Mouse (Mus musculus): ENCODE measurements around the gene Adcy5. TPM values are rescaled to one million over a fixed set of nuclear protein-coding genes. Genes with fewer than 3 reads are reported as not detected.

Adcy5 gene
- total and polyA plus RNA-seq, 3 experiments: under 0.01 to 0.08 TPM; not detected in 1

DNA sequence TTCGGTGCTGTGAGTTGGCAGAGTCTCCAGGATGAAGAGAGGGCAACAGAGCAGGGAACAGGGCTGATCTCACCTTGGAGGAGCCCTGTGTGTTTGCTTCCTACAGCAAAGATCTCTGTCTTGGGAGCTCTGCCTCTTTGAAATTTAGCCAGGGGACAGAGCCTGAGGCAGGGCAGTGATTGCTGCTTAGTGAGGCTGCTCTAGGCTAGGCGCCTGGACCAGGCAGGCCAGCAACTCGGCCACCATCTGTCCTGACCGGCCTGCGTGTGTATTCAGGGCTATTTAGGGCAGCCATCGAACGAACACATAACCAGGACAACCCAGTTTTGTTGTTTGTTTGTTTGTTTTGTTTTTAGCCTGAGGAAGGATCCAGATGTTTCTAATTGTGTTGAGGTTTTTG lies 36.6 kb downstream of the Adcy5 start:
- no peak overlapping the region for H3K27ac ChIP-seq (ENCODE audit: control insufficient read depth, low read depth, low read length)
- H3K79me2 ChIP-seq (ENCODE audit: control insufficient read depth, insufficient read depth, low read length, poor library complexity): no peaks in the 10 kb centered on the region
- H3K9ac ChIP-seq (ENCODE audit: control insufficient read depth, low read depth, low read length, poor library complexity, severe bottlenecking): no peak overlapping the region
- TF ChIP-seq USF2 (IDR thresholded peaks at IDR 0.05; ENCODE audit: borderline replicate concordance in 1 of 2, insufficient read depth in 1 of 2, low read depth in 1 of 2, low read length in 2 of 2) (no peak), ELF1 (IDR thresholded peaks at IDR 0.05; ENCODE audit: low read depth, low read length) (no peak), JUND (IDR thresholded peaks at IDR 0.05; ENCODE audit: low read depth, low read length) (no peak), ZMIZ1 (IDR thresholded peaks at IDR 0.05; ENCODE audit: low read depth, low read length) (no peak), CHD2 (IDR thresholded peaks at IDR 0.05; ENCODE audit: low read length) (no peak), GATA1 (IDR thresholded peaks at IDR 0.05; ENCODE audit: low read depth, low read length) (no peak), GABPA (IDR thresholded peaks at IDR 0.05; ENCODE audit: low read depth, low read length) (no peak), HCFC1 (IDR thresholded peaks at IDR 0.05; ENCODE audit: low read depth, low read length) (no peak), MYC (IDR thresholded peaks at IDR 0.05; ENCODE audit: low read depth, low read length) (no peak), MEF2A (IDR thresholded peaks at IDR 0.05; ENCODE audit: extremely low read depth, insufficient replicate concordance, low read depth, low read length, poor library complexity, severe bottlenecking) (no peak), MAFK (IDR thresholded peaks at IDR 0.05; ENCODE audit: borderline replicate concordance, low read depth, low read length) (no peak), ETS1 (IDR thresholded peaks at IDR 0.05; ENCODE audit: low read depth, low read length) (no peak), TAL1 (IDR thresholded peaks at IDR 0.05; ENCODE audit: low read length) (no peak)
- H3K27me3 ChIP-seq (ENCODE audit: control insufficient read depth in 1 of 2, insufficient read depth in 2 of 2, low read length in 2 of 2): no peaks in the 10 kb centered on the region
- H3K9me3 ChIP-seq (replicated peaks; ENCODE audit: insufficient read depth, low read length): no peaks in the 10 kb centered on the region
- no peak for DNase-seq (ENCODE audit: low read depth, low spot score)
- no peaks in the 10 kb centered on the region for H3K4me1 ChIP-seq (ENCODE audit: control insufficient read depth in 1 of 2, insufficient read depth in 2 of 2, low read length in 2 of 2)
- H3K36me3 ChIP-seq (ENCODE audit: control insufficient read depth in 1 of 2, insufficient read depth in 2 of 2, low read length in 2 of 2): no peaks in the 10 kb centered on the region
- no peak overlapping the region for H3K4me3 ChIP-seq (ENCODE audit: control insufficient read depth in 1 of 2, insufficient read depth in 1 of 2, low read depth in 2 of 2, low read length in 2 of 2)

DNA sequence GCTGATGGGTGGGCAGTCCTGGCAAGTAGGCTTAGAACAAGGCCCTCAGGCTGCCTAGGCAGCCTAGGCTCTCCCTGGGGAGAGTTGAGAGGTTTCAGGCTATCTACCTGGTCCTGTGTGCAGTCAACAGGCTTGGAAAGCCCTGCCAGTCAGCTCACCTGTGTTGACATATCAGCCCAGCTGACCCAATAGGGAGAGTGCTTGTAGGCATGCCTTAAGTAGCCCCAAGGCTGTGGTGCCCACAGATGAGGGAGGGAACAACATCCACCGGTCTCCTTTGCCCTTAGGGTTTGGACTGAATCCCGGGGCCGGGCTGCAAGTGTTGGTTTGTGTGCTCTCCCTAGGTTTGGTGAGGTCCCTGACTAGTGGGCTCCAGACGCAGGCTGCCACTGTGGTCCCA lies 37.8 kb downstream of the Adcy5 start:
- Histone ChIP-seq H3K79me2 (ENCODE audit: control insufficient read depth, insufficient read depth, low read length, poor library complexity) (no peaks in the 10 kb centered on the region), H3K27ac (ENCODE audit: control insufficient read depth, low read depth, low read length) (no peak overlapping the region), H3K9ac (ENCODE audit: control insufficient read depth, low read depth, low read length, poor library complexity, severe bottlenecking) (no peak overlapping the region), H3K27me3 (ENCODE audit: control insufficient read depth in 1 of 2, insufficient read depth in 2 of 2, low read length in 2 of 2) (no peaks in the 10 kb centered on the region), H3K4me1 (ENCODE audit: control insufficient read depth in 1 of 2, insufficient read depth in 2 of 2, low read length in 2 of 2) (no peaks in the 10 kb centered on the region), H3K9me3 (replicated peaks; ENCODE audit: insufficient read depth, low read length) (no peaks in the 10 kb centered on the region), H3K36me3 (ENCODE audit: control insufficient read depth in 1 of 2, insufficient read depth in 2 of 2, low read length in 2 of 2) (no peaks in the 10 kb centered on the region), H3K4me3 (ENCODE audit: control insufficient read depth in 1 of 2, insufficient read depth in 1 of 2, low read depth in 2 of 2, low read length in 2 of 2) (no peak overlapping the region)
- TF ChIP-seq CHD2 (IDR thresholded peaks at IDR 0.05; ENCODE audit: low read length): no peak
- TF ChIP-seq MXI1 (IDR thresholded peaks at IDR 0.05; ENCODE audit: low read depth, low read length): no peak
- no peak for TF ChIP-seq HCFC1 (IDR thresholded peaks at IDR 0.05; ENCODE audit: low read depth, low read length)
- TF ChIP-seq USF1 (IDR thresholded peaks at IDR 0.05; ENCODE audit: low read depth, low read length): no peak
- no peak for TF ChIP-seq JUND (IDR thresholded peaks at IDR 0.05; ENCODE audit: low read depth, low read length)
- TF ChIP-seq KAT2A (conservative IDR thresholded peaks at IDR 0.05; ENCODE audit: low read depth, low read length): no peak
- no peak for TF ChIP-seq USF2 (IDR thresholded peaks at IDR 0.05; ENCODE audit: borderline replicate concordance in 1 of 2, insufficient read depth in 1 of 2, low read depth in 1 of 2, low read length in 2 of 2)
- no peak for TF ChIP-seq ZNF384 (IDR thresholded peaks at IDR 0.05; ENCODE audit: low read depth, low read length)
- DNase-seq (ENCODE audit: low read depth, low spot score): no peak

Data from MEL (cell line).